Mouse (Mus musculus): ENCODE results near the gene Akt1. TPM values are rescaled to one million over a fixed set of nuclear protein-coding genes. Genes with fewer than 3 reads are reported as not detected.
A peak's percentile ranks its signal among the peaks of the same experiment; 100 is the strongest.

Akt1 gene
- total and polyA plus RNA-seq, 3 experiments: 121 to 461 (median 168) TPM

DNA sequence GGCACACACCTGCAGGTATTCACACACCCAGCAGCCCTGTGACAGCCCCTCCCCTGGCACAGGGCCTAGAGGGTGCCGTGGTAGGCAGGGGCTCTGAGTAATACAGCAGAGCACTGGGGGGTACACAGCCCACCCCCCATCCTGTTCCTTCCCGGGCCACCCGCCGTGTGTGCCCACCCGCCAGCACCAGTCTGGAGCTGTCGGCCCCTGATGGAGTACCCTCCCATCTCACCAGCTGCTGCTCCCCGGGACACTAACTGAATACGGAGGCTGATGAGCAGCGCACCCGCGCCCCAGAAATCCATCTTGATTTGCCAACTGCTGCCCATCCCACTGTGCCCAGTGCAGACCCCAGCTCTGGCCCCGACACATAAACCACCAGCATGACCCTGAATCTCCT is 11.0 kb downstream of the Akt1 start:
- Histone ChIP-seq H3K9me3 (replicated peaks) (no peaks in the 10 kb centered on the region), H3K4me1 (ENCODE audit: insufficient read depth, low read depth, low read length) (peaks cover 66% of the 10 kb centered on the region), H3K36me3 (replicated peaks) (peaks cover 99% of the 10 kb centered on the region), H3K4me3 (ENCODE audit: low read depth, low read length) (no peak overlapping the region), H3K27me3 (ENCODE audit: insufficient read depth, low read length) (no peaks in the 10 kb centered on the region)
- no peak for ATAC-seq (ENCODE audit: extremely low read depth, insufficient number of reproducible peaks, low FRiP score, poor library complexity, severe bottlenecking)
- DNase-seq (ENCODE audit: low spot score): no peak
- no peak for TF ChIP-seq TAL1 (conservative IDR thresholded peaks at IDR 0.05; ENCODE audit: low read depth, low read length)
- TF ChIP-seq GATA1 (IDR thresholded peaks at IDR 0.05; ENCODE audit: borderline replicate concordance, low read length): no peak
- no peak for TF ChIP-seq GATA2 (IDR thresholded peaks at IDR 0.05; ENCODE audit: borderline replicate concordance, low read depth, low read length)
- no peak for TF ChIP-seq POLR2AphosphoS5 (IDR thresholded peaks at IDR 0.05; ENCODE audit: insufficient replicate concordance, low read depth, low read length)
- TF ChIP-seq CTCF (IDR thresholded peaks at IDR 0.05; ENCODE audit: low read depth, low read length): no peak

DNA sequence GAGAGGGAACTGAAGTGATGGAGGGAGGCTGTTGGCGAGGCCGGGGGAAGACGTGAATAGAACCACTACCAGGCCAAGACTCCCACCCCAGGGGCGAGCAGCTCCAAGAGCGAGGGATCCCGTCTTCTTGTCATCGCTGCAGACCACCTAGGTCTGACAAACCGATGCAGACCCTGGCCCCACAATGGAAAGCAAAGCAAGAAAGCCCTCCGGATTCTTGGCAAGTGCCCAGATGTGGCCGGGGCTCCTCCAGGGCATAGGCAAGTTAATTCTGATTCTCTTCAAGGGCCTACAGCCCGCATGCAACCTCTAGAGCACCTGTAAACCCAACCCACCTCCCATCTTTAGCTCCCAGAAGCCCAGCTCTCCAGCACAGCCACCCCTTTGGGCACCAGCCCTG is 11.4 kb downstream of the Akt1 start:
- H3K36me3 ChIP-seq (replicated peaks): peaks cover 99% of the 10 kb centered on the region
- no peak overlapping the region for H3K4me3 ChIP-seq (ENCODE audit: low read depth, low read length)
- H3K4me1 ChIP-seq (ENCODE audit: insufficient read depth, low read depth, low read length): peaks cover 61% of the 10 kb centered on the region
- H3K27me3 ChIP-seq (ENCODE audit: insufficient read depth, low read length): no peaks in the 10 kb centered on the region
- H3K9me3 ChIP-seq (replicated peaks): no peaks in the 10 kb centered on the region
- ATAC-seq (ENCODE audit: extremely low read depth, insufficient number of reproducible peaks, low FRiP score, poor library complexity, severe bottlenecking): no peak
- no peak for DNase-seq (ENCODE audit: low spot score)
- TF ChIP-seq POLR2AphosphoS5 (IDR thresholded peaks at IDR 0.05; ENCODE audit: insufficient replicate concordance, low read depth, low read length): no peak
- TF ChIP-seq CTCF (IDR thresholded peaks at IDR 0.05; ENCODE audit: low read depth, low read length): no peak
- TF ChIP-seq TAL1 (conservative IDR thresholded peaks at IDR 0.05; ENCODE audit: low read depth, low read length): no peak
- TF ChIP-seq GATA1 (IDR thresholded peaks at IDR 0.05; ENCODE audit: borderline replicate concordance, low read length): no peak
- TF ChIP-seq GATA2 (IDR thresholded peaks at IDR 0.05; ENCODE audit: borderline replicate concordance, low read depth, low read length): no peak

DNA sequence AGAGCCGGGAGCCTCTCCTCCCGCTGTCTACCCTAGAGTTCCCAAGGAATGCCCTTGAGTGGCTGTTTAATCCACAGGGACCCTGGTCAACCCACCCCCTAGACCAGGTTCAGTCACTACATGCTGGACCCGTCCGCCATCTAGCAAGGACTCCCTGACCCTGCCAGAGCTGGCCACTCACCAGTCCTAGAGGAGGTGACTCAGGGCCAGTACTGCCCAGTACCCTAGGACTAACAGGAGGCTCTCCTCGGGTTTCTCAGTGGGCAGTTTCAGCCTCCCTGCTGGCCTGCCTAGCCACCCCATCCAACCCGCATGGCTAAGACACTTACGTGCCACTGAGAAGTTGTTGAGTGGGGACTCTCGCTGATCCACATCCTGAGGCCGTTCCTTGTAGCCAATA is 12.8 kb downstream of the Akt1 start:
- H3K27me3 ChIP-seq (ENCODE audit: insufficient read depth, low read length): no peaks in the 10 kb centered on the region
- TF ChIP-seq GATA2 (IDR thresholded peaks at IDR 0.05; ENCODE audit: borderline replicate concordance, low read depth, low read length) (no peak), GATA1 (IDR thresholded peaks at IDR 0.05; ENCODE audit: borderline replicate concordance, low read length) (no peak), POLR2AphosphoS5 (IDR thresholded peaks at IDR 0.05; ENCODE audit: insufficient replicate concordance, low read depth, low read length) (no peak), CTCF (IDR thresholded peaks at IDR 0.05; ENCODE audit: low read depth, low read length) (no peak), TAL1 (conservative IDR thresholded peaks at IDR 0.05; ENCODE audit: low read depth, low read length) (no peak)
- DNase-seq (ENCODE audit: low spot score): no peak
- peaks cover 99% of the 10 kb centered on the region for H3K36me3 ChIP-seq (replicated peaks)
- no peak for ATAC-seq (ENCODE audit: extremely low read depth, insufficient number of reproducible peaks, low FRiP score, poor library complexity, severe bottlenecking)
- peaks cover 51% of the 10 kb centered on the region for H3K4me1 ChIP-seq (ENCODE audit: insufficient read depth, low read depth, low read length)
- no peak overlapping the region for H3K4me3 ChIP-seq (ENCODE audit: low read depth, low read length)
- H3K9me3 ChIP-seq (replicated peaks): no peaks in the 10 kb centered on the region

DNA sequence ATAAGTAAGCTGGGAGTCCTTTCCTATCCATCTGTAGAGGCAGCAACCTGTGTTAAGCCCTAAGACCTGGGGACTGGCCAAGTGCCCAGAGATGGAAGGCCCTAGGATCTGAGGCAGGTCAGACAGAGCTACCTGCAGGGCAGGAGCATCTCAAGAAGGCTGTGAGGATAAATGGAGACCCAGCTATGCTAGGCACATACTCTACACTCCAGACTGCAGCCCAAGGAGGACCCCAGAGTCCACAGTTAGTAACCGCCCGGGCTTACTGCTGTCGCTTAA is 13.4 kb downstream of the Akt1 start:
- no peak for TF ChIP-seq CTCF (IDR thresholded peaks at IDR 0.05; ENCODE audit: low read depth, low read length)
- TF ChIP-seq POLR2AphosphoS5 (IDR thresholded peaks at IDR 0.05; ENCODE audit: insufficient replicate concordance, low read depth, low read length): no peak
- TF ChIP-seq GATA1 (IDR thresholded peaks at IDR 0.05; ENCODE audit: borderline replicate concordance, low read length): no peak
- no peak for TF ChIP-seq GATA2 (IDR thresholded peaks at IDR 0.05; ENCODE audit: borderline replicate concordance, low read depth, low read length)
- no peak for TF ChIP-seq TAL1 (conservative IDR thresholded peaks at IDR 0.05; ENCODE audit: low read depth, low read length)

DNA sequence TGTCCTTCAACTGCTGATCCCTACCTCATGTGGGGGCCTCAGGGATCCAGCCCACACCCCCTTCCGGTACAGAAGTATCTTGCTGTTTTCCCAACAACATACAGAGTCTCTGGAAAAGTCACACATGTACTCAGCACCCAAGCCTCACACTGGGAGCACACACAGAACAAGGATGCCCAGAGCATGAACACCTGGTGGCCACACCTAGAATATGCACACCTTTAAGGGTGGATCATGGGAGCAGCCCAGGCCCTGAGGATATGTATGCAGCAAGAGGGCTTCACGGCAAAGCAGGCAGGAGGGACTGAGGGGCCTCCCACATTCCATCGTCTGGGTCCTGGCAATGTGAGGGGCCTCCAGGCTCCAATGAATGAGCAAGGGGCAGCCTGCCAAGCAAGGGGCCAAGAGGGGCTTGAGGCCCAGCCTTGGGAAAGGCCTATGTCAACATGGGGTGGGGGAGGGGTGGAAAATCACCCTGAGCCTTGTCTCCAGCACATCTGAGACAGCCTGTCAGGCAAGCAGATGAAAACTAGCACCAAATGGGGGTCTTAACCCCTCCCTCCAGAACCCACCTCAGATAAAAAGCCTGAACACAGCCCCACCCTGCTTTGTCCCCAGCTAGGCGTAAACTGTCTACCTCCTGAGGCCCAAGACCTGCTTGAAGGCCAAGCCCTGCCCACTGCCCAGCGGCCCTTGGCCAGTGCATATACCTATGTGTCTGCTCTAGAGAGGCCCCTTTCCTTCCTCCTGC is 13.9 kb downstream of the Akt1 start:
- ATAC-seq (ENCODE audit: extremely low read depth, insufficient number of reproducible peaks, low FRiP score, poor library complexity, severe bottlenecking): no peak

More for the DNA sequence above, 13.4 kb downstream of the Akt1 start:
- no peak overlapping the region for H3K4me3 ChIP-seq (ENCODE audit: low read depth, low read length)
- no peaks in the 10 kb centered on the region for H3K27me3 ChIP-seq (ENCODE audit: insufficient read depth, low read length)
- no peaks in the 10 kb centered on the region for H3K9me3 ChIP-seq (replicated peaks)
- H3K4me1 ChIP-seq (ENCODE audit: insufficient read depth, low read depth, low read length): peaks cover 51% of the 10 kb centered on the region
- peaks cover 99% of the 10 kb centered on the region for H3K36me3 ChIP-seq (replicated peaks)
- ATAC-seq (ENCODE audit: extremely low read depth, insufficient number of reproducible peaks, low FRiP score, poor library complexity, severe bottlenecking) (no peak), DNase-seq (ENCODE audit: low spot score) (no peak)

DNA sequence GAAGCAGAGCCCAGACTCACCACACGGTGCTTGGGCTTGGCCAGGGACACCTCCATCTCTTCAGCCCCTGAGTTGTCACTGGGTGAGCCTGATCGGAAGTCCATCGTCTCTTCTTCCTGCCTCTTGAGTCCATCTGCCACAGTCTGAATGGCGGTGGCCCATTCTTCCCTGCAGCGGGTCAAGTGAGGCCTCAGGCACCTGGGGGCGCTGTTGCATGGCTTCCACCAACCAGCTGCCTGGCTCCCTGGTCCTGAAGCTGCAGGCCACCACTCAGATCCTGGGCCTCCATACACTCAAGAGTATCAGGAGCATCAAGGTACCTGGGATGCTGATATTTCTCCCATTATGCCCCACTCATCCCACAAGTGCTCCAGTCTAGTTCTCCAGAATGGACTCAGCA is 15.6 kb downstream of the Akt1 start:
- DNase-seq (ENCODE audit: low spot score): no peak
- ATAC-seq (ENCODE audit: extremely low read depth, insufficient number of reproducible peaks, low FRiP score, poor library complexity, severe bottlenecking): no peak
- Histone ChIP-seq H3K4me1 (ENCODE audit: insufficient read depth, low read depth, low read length) (peaks cover 57% of the 10 kb centered on the region), H3K9me3 (replicated peaks) (no peaks in the 10 kb centered on the region), H3K36me3 (replicated peaks) (peaks cover 100% of the 10 kb centered on the region), H3K27me3 (ENCODE audit: insufficient read depth, low read length) (no peaks in the 10 kb centered on the region), H3K4me3 (ENCODE audit: low read depth, low read length) (no peak overlapping the region)
- TF ChIP-seq POLR2AphosphoS5 (IDR thresholded peaks at IDR 0.05; ENCODE audit: insufficient replicate concordance, low read depth, low read length): no peak
- peak; percentile 28; the same call in 1 of the 2 replicates for TF ChIP-seq CTCF (IDR thresholded peaks at IDR 0.05; ENCODE audit: low read depth, low read length)

More for the DNA sequence above, 13.9 kb downstream of the Akt1 start:
- DNase-seq (ENCODE audit: low spot score): no peak
- peaks cover 99% of the 10 kb centered on the region for H3K36me3 ChIP-seq (replicated peaks)
- no peaks in the 10 kb centered on the region for H3K27me3 ChIP-seq (ENCODE audit: insufficient read depth, low read length)
- H3K4me1 ChIP-seq (ENCODE audit: insufficient read depth, low read depth, low read length): peaks cover 53% of the 10 kb centered on the region
- H3K9me3 ChIP-seq (replicated peaks): no peaks in the 10 kb centered on the region
- H3K4me3 ChIP-seq (ENCODE audit: low read depth, low read length): no peak overlapping the region
- TF ChIP-seq POLR2AphosphoS5 (IDR thresholded peaks at IDR 0.05; ENCODE audit: insufficient replicate concordance, low read depth, low read length): no peak
- TF ChIP-seq TAL1 (conservative IDR thresholded peaks at IDR 0.05; ENCODE audit: low read depth, low read length): no peak
- TF ChIP-seq CTCF (IDR thresholded peaks at IDR 0.05; ENCODE audit: low read depth, low read length): no peak
- no peak for TF ChIP-seq GATA1 (IDR thresholded peaks at IDR 0.05; ENCODE audit: borderline replicate concordance, low read length)
- TF ChIP-seq GATA2 (IDR thresholded peaks at IDR 0.05; ENCODE audit: borderline replicate concordance, low read depth, low read length): no peak

All from G1E (cell line).